Mouse (Mus musculus) heart, embryonic 10.5 days (tissue): ENCODE results near the gene Nr2e1. TPM values are rescaled to one million over a fixed set of nuclear protein-coding genes. Genes with fewer than 3 reads are reported as not detected.

ENCODE experiments used
- DNase-seq: peaks from one replicate; pipeline ENCODE4 v3.0.0-alpha.2; 2017; ENCODE audit warnings: low spot score
- H3K27ac ChIP-seq: fragments of 300-500 bp; sonication (generic); 2 replicates; pipeline ENCODE4 v1.5.1; 2016; ENCODE audit warnings: mild to moderate bottlenecking
- H3K27me3 ChIP-seq: fragments of 300-500 bp; sonication (generic); 2 replicates; pipeline ENCODE4 v1.6.1; 2016; ENCODE audit warnings: mild to moderate bottlenecking; ENCODE audit not compliant: poor library complexity, insufficient read depth, severe bottlenecking
- H3K36me3 ChIP-seq: fragments of 300-500 bp; sonication (generic); 2 replicates; pipeline ENCODE4 v1.6.1; 2016; ENCODE audit warnings: mild to moderate bottlenecking, moderate library complexity
- H3K4me1 ChIP-seq: fragments of 300-500 bp; sonication (generic); 2 replicates; pipeline ENCODE4 v1.6.1; 2016; ENCODE audit warnings: mild to moderate bottlenecking
- H3K4me3 ChIP-seq: fragments of 300-500 bp; sonication (generic); 2 replicates; pipeline ENCODE4 v1.5.1; 2016; ENCODE audit warnings: mild to moderate bottlenecking, moderate library complexity
- H3K9me3 ChIP-seq: fragments of 300-500 bp; sonication (generic); 2 replicates; pipeline ENCODE4 v1.6.1; 2016; ENCODE audit warnings: mild to moderate bottlenecking, moderate library complexity
- WGBS: fragments of 180-500 bp; shearing (Covaris S2); methylation state at CpG from one replicate; pipeline ENCODE4 v1.1.7; 2016; 5-methylcytosine and 5-hydroxymethylcytosine counted together
- polyA plus RNA-seq: library from polyadenylated mRNA; unstranded; fragments of >200 nt; fragmentation: Nextera tagmentation; extraction: Ambion mirVana; gene quantifications from 2 replicates; pipeline ENCODE4 v1.2.1, GENCODE M21; 2016

The Nr2e1 gene
- polyA plus RNA-seq, 1 experiment from 2014 or later = not detected

- Histone ChIP-seq H3K27ac (no peak overlapping the region), H3K36me3 (no peaks in the 10 kb centered on the region), H3K9me3 (0 out of 2 replicates have a peak, but pooled peaks cover 4% of the 10 kb centered on the region), H3K27me3 (peaks cover 39% of the 10 kb centered on the region), H3K4me1 (no peaks in the 10 kb centered on the region), H3K4me3 (no peak overlapping the region)
- WGBS = 17% methylated on average over 10 of the region's 10 CpGs
- no peak for DNase-seq
Measured at GRCm38 (mm10) chr10:42601556-42601955, 18.1 kb upstream of the Nr2e1 start.

GRCm38 (mm10) chr10:42598615-42599014, 15.2 kb upstream of the Nr2e1 start:
- peaks cover 65% of the 10 kb centered on the region for H3K27me3 ChIP-seq

GRCm38 (mm10) chr10:42593201-42593600, 9.8 kb upstream of the Nr2e1 start:
- WGBS = 8% methylated on average over 7 of the region's 7 CpGs
- Histone ChIP-seq H3K4me1 (peaks cover 15% of the 10 kb centered on the region), H3K9me3 (no peaks in the 10 kb centered on the region), H3K4me3 (no peak overlapping the region), H3K27ac (no peak overlapping the region), H3K36me3 (no peaks in the 10 kb centered on the region), H3K27me3 (peaks cover 95% of the 10 kb centered on the region)
- no peak for DNase-seq

More at GRCm38 (mm10) chr10:42598615-42599014, 15.2 kb upstream of the Nr2e1 start:
- no peaks in the 10 kb centered on the region for H3K36me3 ChIP-seq
- no peak overlapping the region for H3K4me3 ChIP-seq
- 84% methylated on average over 8 of the region's 8 CpGs for WGBS
- H3K27ac ChIP-seq = no peak overlapping the region
- H3K4me1 ChIP-seq = no peaks in the 10 kb centered on the region
- H3K9me3 ChIP-seq = no peaks in the 10 kb centered on the region
- DNase-seq = no peak

DNA sequence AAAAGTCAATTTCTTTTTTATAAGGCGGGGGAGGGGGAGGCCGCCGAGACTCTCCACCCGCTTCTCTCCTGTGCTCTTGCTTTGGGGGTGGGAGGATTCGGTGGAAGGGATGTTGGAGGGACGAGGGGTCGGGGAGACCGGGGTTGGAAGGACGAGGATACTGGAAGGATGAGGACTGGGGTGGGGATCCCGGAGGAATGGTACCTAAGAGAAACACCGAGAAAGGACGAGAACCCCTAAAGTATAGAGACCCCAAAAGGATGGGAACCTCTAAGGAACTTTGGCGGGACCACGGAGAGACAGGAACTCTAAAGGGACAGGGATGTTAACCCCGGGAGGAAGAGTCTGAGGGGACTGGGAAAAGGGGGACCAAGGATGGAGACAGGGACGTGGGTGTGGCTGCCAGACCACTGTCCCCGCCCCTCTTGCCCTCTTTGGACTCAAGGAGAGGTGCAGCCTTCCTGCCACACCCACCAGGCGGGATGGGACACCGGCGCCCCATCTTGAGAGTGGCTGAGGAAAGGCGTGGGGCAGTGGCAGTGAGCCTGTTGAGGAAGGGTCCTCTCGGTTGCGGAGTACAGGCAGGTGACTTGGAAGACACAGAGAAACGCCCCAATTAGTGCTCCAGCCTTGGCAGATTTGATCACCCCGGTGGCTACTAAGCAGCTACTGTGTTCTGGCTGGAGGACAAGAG, 8.7 kb upstream of the Nr2e1 start:
- under 1% methylated on average over 25 of the region's 25 CpGs for WGBS
- H3K27ac ChIP-seq = no peak overlapping the region
- no peak for DNase-seq

DNA sequence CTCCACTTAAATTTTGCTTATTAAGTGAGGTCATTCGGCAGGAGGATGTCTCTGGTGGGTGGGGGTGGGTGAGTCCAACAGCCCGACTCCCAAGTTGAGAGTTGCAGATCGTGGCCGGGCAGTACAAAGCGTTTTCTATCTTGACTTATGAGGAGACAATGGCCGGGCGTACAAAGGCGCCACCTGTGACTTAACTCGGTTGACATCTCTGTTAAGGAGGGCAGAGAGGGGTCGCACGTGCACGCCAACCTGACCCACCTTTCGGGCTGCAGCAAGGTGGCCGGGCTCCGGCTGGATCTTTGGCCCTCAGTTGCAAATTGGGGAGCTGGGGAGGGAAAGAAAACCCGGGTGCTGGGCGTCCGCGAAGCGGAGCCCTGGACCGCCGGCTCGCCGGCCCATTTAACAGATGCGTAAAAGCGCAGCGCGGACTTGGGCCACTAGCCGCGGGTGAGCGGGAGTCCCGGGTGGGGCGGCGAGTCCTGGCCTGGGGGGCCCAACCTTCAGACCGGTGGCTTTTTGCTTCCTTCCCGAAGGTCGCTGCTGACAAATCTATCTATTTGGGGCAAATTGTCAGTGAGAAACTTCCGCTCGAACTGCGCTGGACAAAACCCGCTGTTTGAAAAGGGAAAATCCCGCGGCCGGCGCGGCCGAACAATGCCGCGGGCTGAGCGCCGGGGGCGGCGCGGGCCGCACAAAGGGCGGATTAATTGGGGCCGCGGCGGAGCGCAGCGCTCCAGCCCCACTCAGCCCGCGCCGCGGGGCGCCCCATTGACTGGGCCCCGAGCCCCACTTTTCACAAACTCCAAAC, 8.0 kb upstream of the Nr2e1 start:
- no peak for DNase-seq
- Histone ChIP-seq H3K4me3 (peak overlapping the region; percentile 52), H3K4me1 (peaks cover 15% of the 10 kb centered on the region), H3K27ac (no peak overlapping the region), H3K27me3 (peaks cover 99% of the 10 kb centered on the region), H3K9me3 (no peaks in the 10 kb centered on the region), H3K36me3 (no peaks in the 10 kb centered on the region)
- under 1% methylated on average over 67 of the region's 67 CpGs for WGBS

More for the DNA sequence above, 8.7 kb upstream of the Nr2e1 start:
- Histone ChIP-seq H3K27me3 (peaks cover 98% of the 10 kb centered on the region), H3K9me3 (no peaks in the 10 kb centered on the region), H3K4me3 (peak overlapping the region; percentile 52), H3K4me1 (peaks cover 15% of the 10 kb centered on the region), H3K36me3 (no peaks in the 10 kb centered on the region)

DNA sequence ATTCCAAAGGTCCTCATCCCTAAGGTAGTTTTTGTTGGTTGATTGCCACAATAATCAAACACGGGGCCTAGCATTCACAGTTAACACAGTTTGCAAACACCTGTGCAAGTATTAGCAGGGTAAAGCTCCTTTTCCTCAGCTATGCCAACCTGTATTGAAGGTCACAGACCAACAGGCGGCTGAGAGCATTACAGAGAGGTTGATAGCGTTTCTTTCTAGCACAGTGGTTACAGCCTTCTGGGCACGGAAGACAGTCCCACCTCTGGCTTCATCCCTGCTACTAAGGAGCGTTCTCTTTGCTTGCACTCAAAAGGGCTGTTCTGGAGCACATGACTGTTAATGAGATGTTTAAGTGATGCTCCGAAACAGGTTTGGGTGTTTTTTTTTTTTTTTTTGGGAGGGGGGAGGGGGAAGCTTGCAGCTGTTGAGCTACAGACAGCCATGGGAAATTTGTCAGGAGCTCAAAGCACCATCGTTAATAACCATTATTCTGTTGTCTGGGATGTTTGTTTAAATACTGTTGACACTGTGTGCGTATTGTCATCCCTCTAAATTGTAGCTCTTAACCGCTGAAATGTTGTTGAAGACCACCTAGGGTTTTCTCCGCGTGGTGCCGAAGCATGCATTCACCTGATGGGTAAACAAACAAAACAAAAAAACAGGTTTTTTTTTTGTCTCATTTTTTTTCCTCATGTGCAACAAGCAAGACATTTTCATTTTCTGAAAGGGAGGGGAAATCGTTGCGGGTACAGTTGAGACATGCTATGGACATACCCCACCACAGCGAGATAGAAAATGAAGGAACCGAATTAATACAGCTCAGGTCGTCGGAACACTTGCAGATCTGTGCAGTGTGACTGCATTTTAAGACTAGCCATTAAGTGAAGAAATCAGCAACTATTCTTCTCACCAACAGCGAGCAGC, 7.1 kb upstream of the Nr2e1 start:
- peaks cover 15% of the 10 kb centered on the region for H3K4me1 ChIP-seq
- no peaks in the 10 kb centered on the region for H3K36me3 ChIP-seq
- DNase-seq = no peak
- H3K9me3 ChIP-seq = no peaks in the 10 kb centered on the region
- H3K4me3 ChIP-seq = no peak overlapping the region
- peaks cover 100% of the 10 kb centered on the region for H3K27me3 ChIP-seq
- WGBS = 2% methylated on average over 19 of the region's 19 CpGs
- H3K27ac ChIP-seq = no peak overlapping the region

DNA sequence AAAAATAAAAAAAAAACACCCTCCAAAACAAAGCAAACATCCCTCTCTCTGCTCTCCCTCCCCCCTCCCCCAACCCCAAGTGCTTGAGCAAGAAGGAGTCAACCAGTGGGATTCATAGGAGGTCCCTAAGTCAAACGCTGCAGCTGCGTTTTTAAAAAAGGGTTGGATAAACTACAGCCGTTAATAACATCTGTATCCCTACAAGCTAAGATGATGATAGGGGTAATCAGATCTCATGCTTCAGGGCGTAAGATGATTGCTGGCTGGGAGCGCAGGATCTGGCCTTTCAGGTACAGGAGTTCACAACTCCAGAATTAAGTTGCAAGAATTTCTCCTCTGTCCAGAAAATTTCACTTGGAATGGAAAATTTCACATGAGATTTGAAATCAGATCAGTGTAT, 6.1 kb upstream of the Nr2e1 start:
- no peak overlapping the region for H3K27ac ChIP-seq
- H3K4me3 ChIP-seq = no peak overlapping the region
- DNase-seq = no peak
- no peaks in the 10 kb centered on the region for H3K36me3 ChIP-seq
- peaks cover 18% of the 10 kb centered on the region for H3K4me1 ChIP-seq
- peaks cover 100% of the 10 kb centered on the region for H3K27me3 ChIP-seq
- H3K9me3 ChIP-seq = no peaks in the 10 kb centered on the region
- WGBS = 2% methylated on average over 5 of the region's 5 CpGs

DNA sequence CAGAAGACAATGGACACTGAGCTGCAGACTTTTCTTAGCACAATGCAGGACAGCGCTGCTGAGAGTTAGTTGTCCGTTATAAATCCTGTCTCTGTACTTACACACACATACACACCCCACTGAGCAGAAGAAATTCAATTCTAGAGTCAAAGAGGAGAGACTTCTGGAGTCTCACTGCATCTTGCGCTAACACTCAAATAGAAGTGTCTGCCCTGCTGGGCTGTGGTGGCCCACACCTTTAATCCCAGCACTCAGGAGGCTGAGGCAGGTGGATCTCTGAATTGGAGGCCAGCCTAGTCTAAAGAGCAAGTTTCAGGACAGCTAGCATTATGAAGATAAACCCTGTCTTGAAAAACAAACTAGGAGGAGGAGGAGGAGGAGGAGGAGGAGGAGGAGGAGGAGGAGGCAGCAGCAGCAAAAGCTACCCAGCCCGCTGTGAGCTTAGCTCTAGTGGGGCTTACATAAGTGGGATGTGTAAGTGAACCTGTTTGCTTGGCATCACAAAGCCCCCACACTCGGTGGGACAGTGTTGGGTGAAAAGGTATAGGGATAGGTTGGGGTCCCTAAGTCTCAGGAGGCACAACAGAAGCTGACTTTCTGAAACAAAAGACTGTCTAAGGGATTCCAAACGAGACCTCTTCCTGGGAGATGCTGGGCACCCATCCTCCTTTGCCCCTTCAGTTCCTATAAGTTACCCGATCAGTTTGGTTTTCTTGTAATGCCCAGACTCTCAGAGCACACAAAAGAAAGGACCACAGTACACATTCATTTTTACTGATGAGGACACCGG, 4.7 kb upstream of the Nr2e1 start:
- 6% methylated on average over 8 of the region's 8 CpGs for WGBS
- peaks cover 100% of the 10 kb centered on the region for H3K27me3 ChIP-seq
- no peak overlapping the region for H3K4me3 ChIP-seq
- H3K4me1 ChIP-seq = peaks cover 32% of the 10 kb centered on the region
- H3K36me3 ChIP-seq = no peaks in the 10 kb centered on the region
- no peak overlapping the region for H3K27ac ChIP-seq
- no peaks in the 10 kb centered on the region for H3K9me3 ChIP-seq
- DNase-seq = no peak

GRCm38 (mm10) chr10:42585596-42586305, 2.3 kb upstream of the Nr2e1 start:
- Histone ChIP-seq H3K4me1 (peaks cover 31% of the 10 kb centered on the region), H3K27ac (no peak overlapping the region), H3K4me3 (no peak overlapping the region), H3K9me3 (no peaks in the 10 kb centered on the region), H3K36me3 (no peaks in the 10 kb centered on the region), H3K27me3 (peaks cover 98% of the 10 kb centered on the region)
- WGBS = 4% methylated on average over 22 of the region's 22 CpGs
- no peak for DNase-seq

DNA sequence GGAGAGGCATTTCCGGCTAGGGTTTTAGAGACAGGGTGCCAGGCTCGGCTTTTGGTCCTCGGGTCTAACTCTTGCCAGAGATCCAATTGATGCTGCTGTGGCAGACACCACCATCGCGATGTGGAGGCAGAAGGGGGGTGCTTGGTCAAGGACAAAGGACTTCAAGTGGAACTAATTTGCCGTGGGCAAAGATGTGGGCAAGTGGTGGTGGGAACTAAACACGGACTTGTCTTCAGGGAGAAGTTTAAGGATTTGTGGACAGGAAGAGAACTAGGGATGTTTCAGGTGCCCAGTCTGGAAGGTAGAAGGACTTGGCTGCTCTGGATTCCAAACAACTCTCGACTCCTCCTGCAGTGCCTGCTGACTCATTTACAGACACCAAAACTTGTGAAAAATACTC, 1.7 kb upstream of the Nr2e1 start:
- 1% methylated on average over 8 of the region's 8 CpGs for WGBS
- no peak overlapping the region for H3K27ac ChIP-seq
- H3K4me3 ChIP-seq = no peak overlapping the region
- DNase-seq = no peak
- peaks cover 98% of the 10 kb centered on the region for H3K27me3 ChIP-seq
- H3K4me1 ChIP-seq = peaks cover 34% of the 10 kb centered on the region
- H3K9me3 ChIP-seq = no peaks in the 10 kb centered on the region
- H3K36me3 ChIP-seq = no peaks in the 10 kb centered on the region

DNA sequence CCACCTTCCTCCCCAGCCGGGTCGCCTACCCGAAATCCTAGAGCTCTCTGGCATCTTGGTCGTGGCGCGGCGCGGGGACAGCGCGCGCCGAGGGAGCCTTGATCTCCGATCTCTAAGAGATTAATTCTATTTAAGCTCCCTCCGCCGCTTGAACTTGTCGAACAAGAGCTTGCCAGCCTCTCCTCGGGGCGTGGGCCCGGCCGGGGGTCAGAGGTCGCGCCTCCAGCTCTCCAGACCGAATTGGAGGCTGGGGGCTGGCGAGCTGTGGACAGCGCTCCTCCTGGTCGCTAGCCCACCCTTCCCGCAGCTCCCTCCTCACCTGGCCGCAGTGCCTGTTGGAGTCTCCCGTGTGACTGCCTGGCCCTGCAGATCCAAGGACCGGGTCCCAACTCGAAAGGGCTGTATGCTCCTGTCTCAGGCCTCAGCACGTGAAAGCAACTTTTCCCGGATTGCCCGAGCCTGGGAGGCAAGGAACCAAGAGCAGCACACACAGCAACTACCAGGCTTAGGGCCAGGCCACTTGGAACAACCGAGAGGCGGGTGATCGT, 1.1 kb upstream of the Nr2e1 start:
- H3K27ac ChIP-seq = no peak overlapping the region
- DNase-seq = no peak
- peaks cover 40% of the 10 kb centered on the region for H3K4me1 ChIP-seq
- H3K4me3 ChIP-seq = peak overlapping the region; percentile 49
- WGBS = under 1% methylated on average over 37 of the region's 37 CpGs
- peaks cover 98% of the 10 kb centered on the region for H3K27me3 ChIP-seq
- no peaks in the 10 kb centered on the region for H3K36me3 ChIP-seq
- H3K9me3 ChIP-seq = no peaks in the 10 kb centered on the region
